Mouse (Mus musculus): Measurements from ENCODE around the gene Pygb. TPM values are rescaled to one million over a fixed set of nuclear protein-coding genes. Genes with fewer than 3 reads are reported as not detected.

Gene Pygb
- polyA plus RNA-seq, 1 experiment from 2014 or later, result 81.4 TPM

DNA sequence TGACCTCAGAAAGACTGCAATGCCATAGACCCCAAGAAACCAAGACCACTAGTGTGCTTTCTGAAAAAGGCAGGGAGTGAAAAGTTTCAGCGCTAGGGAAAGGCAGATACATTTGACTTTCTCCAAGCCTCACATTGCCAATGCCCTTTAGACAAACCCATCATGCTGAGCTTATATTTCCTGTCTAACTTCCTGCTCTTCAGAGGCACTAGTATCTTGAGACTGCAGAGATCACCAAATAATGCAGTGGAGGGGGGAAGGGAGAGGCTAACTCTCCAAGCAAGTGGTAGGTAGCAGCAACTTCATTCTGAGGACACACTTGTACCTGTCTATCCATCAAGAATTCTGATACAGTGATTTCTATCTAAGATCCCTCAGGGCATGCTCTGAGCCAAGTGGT, 82.9 kb downstream of the Pygb start:
- no peak overlapping the region for H3K9ac ChIP-seq (ENCODE audit: low read depth, low read length)
- 86% methylated on average over 1 of the region's 1 CpGs for WGBS
- H3K9me3 ChIP-seq (ENCODE audit: control insufficient read depth, low read length), result no peaks in the 10 kb centered on the region
- no peak overlapping the region for H3K4me3 ChIP-seq (ENCODE audit: low read length)
- H3K4me2 ChIP-seq (ENCODE audit: low read depth, low read length), result no peak overlapping the region
- no peaks in the 10 kb centered on the region for H3K27me3 ChIP-seq (replicated peaks; ENCODE audit: control insufficient read depth, insufficient read depth, low read length)
- no peaks in the 10 kb centered on the region for H3K4me1 ChIP-seq (ENCODE audit: control insufficient read depth, insufficient read depth, low read length)
- no peak for ATAC-seq
- no peak overlapping the region for H3K27ac ChIP-seq (ENCODE audit: low read length)
- H3K36me3 ChIP-seq (ENCODE audit: control insufficient read depth, insufficient read depth, low read length), result no peaks in the 10 kb centered on the region

DNA sequence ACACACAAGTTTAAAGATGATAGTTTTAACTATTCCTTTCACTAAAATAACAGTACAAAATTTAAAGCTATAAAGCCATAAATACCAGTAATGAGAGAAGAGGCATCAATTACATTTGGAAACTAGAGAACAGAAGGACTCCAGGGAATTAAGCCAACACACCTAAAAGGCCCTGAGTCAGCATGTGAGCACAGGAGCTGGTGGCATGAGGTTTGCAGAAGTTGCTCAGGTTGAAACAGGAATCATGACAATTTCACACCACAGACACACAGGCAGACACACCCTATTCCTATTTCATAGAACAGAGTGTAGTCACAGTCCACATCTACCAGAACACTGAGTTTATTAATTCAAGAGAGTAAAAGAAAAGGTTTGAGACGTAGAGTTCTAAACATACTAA, 88.0 kb downstream of the Pygb start:
- H3K9me3 ChIP-seq (ENCODE audit: control insufficient read depth, low read length), result no peaks in the 10 kb centered on the region
- no peak for ATAC-seq
- 96% methylated on average over 1 of the region's 1 CpGs for WGBS
- H3K36me3 ChIP-seq (ENCODE audit: control insufficient read depth, insufficient read depth, low read length), result no peaks in the 10 kb centered on the region
- no peak overlapping the region for H3K27ac ChIP-seq (ENCODE audit: low read length)
- H3K4me3 ChIP-seq (ENCODE audit: low read length), result no peak overlapping the region
- no peaks in the 10 kb centered on the region for H3K27me3 ChIP-seq (replicated peaks; ENCODE audit: control insufficient read depth, insufficient read depth, low read length)
- H3K4me2 ChIP-seq (ENCODE audit: low read depth, low read length), result no peak overlapping the region
- H3K4me1 ChIP-seq (ENCODE audit: control insufficient read depth, insufficient read depth, low read length), result no peaks in the 10 kb centered on the region
- no peak overlapping the region for H3K9ac ChIP-seq (ENCODE audit: low read depth, low read length)

DNA sequence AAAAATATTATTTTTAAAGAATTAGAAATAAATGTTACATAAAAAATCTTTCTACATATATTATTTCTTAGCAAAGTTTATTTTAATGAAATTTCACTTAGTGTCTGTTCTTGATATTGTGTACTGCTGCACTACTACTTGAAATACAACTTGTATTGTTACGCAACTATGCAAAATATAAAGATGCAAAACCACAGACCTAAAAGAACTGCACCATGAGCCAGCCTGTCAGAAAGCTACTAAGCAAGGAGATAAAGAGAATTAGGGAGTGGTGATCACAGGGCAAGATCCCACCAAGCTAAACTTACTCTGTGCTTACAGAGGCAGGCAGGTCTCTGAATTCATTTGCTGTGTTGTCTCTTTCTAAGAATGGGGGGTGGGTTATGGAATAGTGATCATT, 88.7 kb downstream of the Pygb start:
- no peaks in the 10 kb centered on the region for H3K9me3 ChIP-seq (ENCODE audit: control insufficient read depth, low read length)
- H3K4me3 ChIP-seq (ENCODE audit: low read length), result no peak overlapping the region
- H3K4me2 ChIP-seq (ENCODE audit: low read depth, low read length), result no peak overlapping the region
- no peak for ATAC-seq
- H3K27me3 ChIP-seq (replicated peaks; ENCODE audit: control insufficient read depth, insufficient read depth, low read length), result no peaks in the 10 kb centered on the region
- H3K36me3 ChIP-seq (ENCODE audit: control insufficient read depth, insufficient read depth, low read length), result no peaks in the 10 kb centered on the region
- no peak overlapping the region for H3K9ac ChIP-seq (ENCODE audit: low read depth, low read length)
- H3K4me1 ChIP-seq (ENCODE audit: control insufficient read depth, insufficient read depth, low read length), result no peaks in the 10 kb centered on the region
- no peak overlapping the region for H3K27ac ChIP-seq (ENCODE audit: low read length)
- 98% methylated on average over 1 of the region's 1 CpGs for WGBS

DNA sequence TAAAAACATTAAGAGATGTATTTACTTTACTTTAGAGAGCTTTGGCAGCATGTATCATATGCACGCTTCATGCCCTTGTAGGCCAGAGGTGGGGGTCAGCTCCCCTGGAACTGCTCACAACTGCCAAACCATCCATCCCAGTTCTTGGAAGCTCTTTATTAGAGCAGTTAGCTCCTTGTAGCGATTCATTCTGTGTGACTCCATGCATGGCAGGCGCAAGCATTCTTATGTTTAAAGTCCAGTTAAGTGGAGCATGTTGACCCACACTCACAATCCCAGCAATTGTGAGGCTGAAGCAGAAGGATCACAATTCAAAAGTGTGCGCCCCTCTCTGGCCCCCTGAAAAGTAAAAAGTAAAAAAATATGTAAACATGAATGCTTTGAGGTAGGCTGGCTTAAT, 91.0 kb downstream of the Pygb start:
- Histone ChIP-seq H3K36me3 (ENCODE audit: control insufficient read depth, insufficient read depth, low read length) (no peaks in the 10 kb centered on the region), H3K27me3 (replicated peaks; ENCODE audit: control insufficient read depth, insufficient read depth, low read length) (no peaks in the 10 kb centered on the region), H3K9ac (ENCODE audit: low read depth, low read length) (no peak overlapping the region), H3K27ac (ENCODE audit: low read length) (no peak overlapping the region), H3K9me3 (ENCODE audit: control insufficient read depth, low read length) (no peaks in the 10 kb centered on the region), H3K4me3 (ENCODE audit: low read length) (no peak overlapping the region), H3K4me1 (ENCODE audit: control insufficient read depth, insufficient read depth, low read length) (no peaks in the 10 kb centered on the region), H3K4me2 (ENCODE audit: low read depth, low read length) (no peak overlapping the region)
- ATAC-seq, result no peak
- 83% methylated on average over 4 of the region's 4 CpGs for WGBS

Other genes starting within 250 kb of the Pygb start
- 0.32 and 0.67 TPM in 2 replicates for gene Cst7, start 216.3 kb upstream of the Pygb start, polyA plus RNA-seq (2015; fragmentation: Nextera tagmentation; extraction: Ambion mirVana)
- gene Apmap, start 178.2 kb upstream of the Pygb start, polyA plus RNA-seq (2015; fragmentation: Nextera tagmentation; extraction: Ambion mirVana), result 38.8 and 42.9 TPM in 2 replicates
- gene Acss1, start 118.2 kb upstream of the Pygb start, polyA plus RNA-seq (2015; fragmentation: Nextera tagmentation; extraction: Ambion mirVana), result 35.3 and 37.7 TPM in 2 replicates
- not detected in 2 replicates for gene Vsx1, start 97.4 kb upstream of the Pygb start, polyA plus RNA-seq (2015; fragmentation: Nextera tagmentation; extraction: Ambion mirVana)
- gene Entpd6, start 37.7 kb upstream of the Pygb start, polyA plus RNA-seq (2015; fragmentation: Nextera tagmentation; extraction: Ambion mirVana), result 25.4 and 28.1 TPM in 2 replicates
- gene Abhd12, start 118.0 kb downstream of the Pygb start, polyA plus RNA-seq (2015; fragmentation: Nextera tagmentation; extraction: Ambion mirVana), result 49.7 and 52.1 TPM in 2 replicates
- gene Gins1, start 118.7 kb downstream of the Pygb start, polyA plus RNA-seq (2015; fragmentation: Nextera tagmentation; extraction: Ambion mirVana), result 20.4 and 26.4 TPM in 2 replicates

All from intestine, embryonic 16.5 days (tissue).